Mouse (Mus musculus) kidney, embryonic 16.5 days (tissue): ENCODE data around the gene Clmp. TPM values are rescaled to one million over a fixed set of nuclear protein-coding genes. Genes with fewer than 3 reads are reported as not detected.

Experiments used
- ATAC-seq: fragments of 200-750 bp; cut with Nextera tagmentation; 2 replicates; pipeline ENCODE4 v1.8.0; 2017; ENCODE audit warnings: moderate TSS enrichment; ENCODE audit not compliant: low FRiP score, low TSS enrichment
- H3K27ac ChIP-seq: fragments of 300-500 bp; sonication (generic); 2 replicates; pipeline ENCODE4 v1.5.1; 2014; ENCODE audit warnings: low read length
- H3K27me3 ChIP-seq: fragments of 300-500 bp; sonication (generic); 2 replicates; pipeline ENCODE4 v1.6.1; 2014; ENCODE audit warnings: low read length, control low read depth, mixed read lengths; ENCODE audit not compliant: insufficient read depth
- H3K36me3 ChIP-seq: fragments of 300-500 bp; sonication (generic); 2 replicates; pipeline ENCODE4 v1.6.1; 2014; ENCODE audit warnings: low read length, control low read depth, mixed read lengths; ENCODE audit not compliant: insufficient read depth
- H3K4me1 ChIP-seq: fragments of 300-500 bp; sonication (generic); 2 replicates; pipeline ENCODE4 v1.6.1; 2014; ENCODE audit warnings: low read length, control low read depth, mixed read lengths; ENCODE audit not compliant: insufficient read depth
- H3K4me2 ChIP-seq: fragments of 300-500 bp; sonication (generic); replicated peaks from 2 replicates; pipeline ENCODE4 v1.6.1; 2014; ENCODE audit warnings: low read depth, low read length
- H3K4me3 ChIP-seq: fragments of 300-500 bp; sonication (generic); 2 replicates; pipeline ENCODE4 v1.5.1; 2014; ENCODE audit warnings: mild to moderate bottlenecking, low read length
- H3K9ac ChIP-seq: fragments of 300-500 bp; sonication (generic); replicated peaks from 2 replicates; pipeline ENCODE4 v1.6.1; 2014; ENCODE audit warnings: low read length
- H3K9me3 ChIP-seq: fragments of 300-500 bp; sonication (generic); 2 replicates; pipeline ENCODE4 v1.6.1; 2016; ENCODE audit warnings: low read length, control low read depth
- WGBS: fragments of 180-500 bp; shearing (Covaris S2); extraction: QIAGEN DNeasy Blood & Tissue Kit; methylation state at CpG from one replicate; pipeline ENCODE4 v1.1.7; 2014; 5-methylcytosine and 5-hydroxymethylcytosine counted together
- polyA plus RNA-seq: library from polyadenylated mRNA; unstranded; fragments of >200 nt; fragmentation: Nextera tagmentation; extraction: Ambion mirVana; gene quantifications from 2 replicates; pipeline ENCODE4 v1.2.1, GENCODE M21; 2015

Clmp gene
- polyA plus RNA-seq, 1 experiment from 2014 or later, result 28.0 TPM

- no peak for ATAC-seq
- H3K4me2 ChIP-seq, result no peak overlapping the region
- no peak overlapping the region for H3K4me3 ChIP-seq
- no peak overlapping the region for H3K27ac ChIP-seq
- no peaks in the 10 kb centered on the region for H3K36me3 ChIP-seq
- no peaks in the 10 kb centered on the region for H3K9me3 ChIP-seq
- H3K9ac ChIP-seq, result no peak overlapping the region
- WGBS, result 68% methylated on average over 4 of the region's 4 CpGs
- H3K4me1 ChIP-seq, result peaks cover 12% of the 10 kb centered on the region
- no peaks in the 10 kb centered on the region for H3K27me3 ChIP-seq
Observed at GRCm38 (mm10) chr9:40651239-40651859, 34.4 kb upstream of the Clmp start.

GRCm38 (mm10) chr9:40652757-40653156 lies 33.0 kb upstream of the Clmp start:
- Histone ChIP-seq H3K27me3 (no peaks in the 10 kb centered on the region), H3K36me3 (no peaks in the 10 kb centered on the region), H3K4me2 (no peak overlapping the region), H3K9ac (no peak overlapping the region), H3K4me3 (no peak overlapping the region), H3K4me1 (peaks cover 12% of the 10 kb centered on the region), H3K9me3 (no peaks in the 10 kb centered on the region), H3K27ac (no peak overlapping the region)
- peak; percentile 57; the same call in 1 of the 2 replicates for ATAC-seq
- 33% methylated on average over 9 of the region's 9 CpGs for WGBS

- Histone ChIP-seq H3K9ac (no peak overlapping the region), H3K27ac (no peak overlapping the region), H3K36me3 (no peaks in the 10 kb centered on the region), H3K9me3 (no peaks in the 10 kb centered on the region; the same call in 1 of the 2 replicates), H3K4me3 (no peak overlapping the region), H3K4me1 (no peaks in the 10 kb centered on the region), H3K4me2 (no peak overlapping the region), H3K27me3 (no peaks in the 10 kb centered on the region)
- no peak for ATAC-seq
- WGBS, result 83% methylated on average over 9 of the region's 9 CpGs
Observed at GRCm38 (mm10) chr9:40666190-40666803, 19.5 kb upstream of the Clmp start.

DNA sequence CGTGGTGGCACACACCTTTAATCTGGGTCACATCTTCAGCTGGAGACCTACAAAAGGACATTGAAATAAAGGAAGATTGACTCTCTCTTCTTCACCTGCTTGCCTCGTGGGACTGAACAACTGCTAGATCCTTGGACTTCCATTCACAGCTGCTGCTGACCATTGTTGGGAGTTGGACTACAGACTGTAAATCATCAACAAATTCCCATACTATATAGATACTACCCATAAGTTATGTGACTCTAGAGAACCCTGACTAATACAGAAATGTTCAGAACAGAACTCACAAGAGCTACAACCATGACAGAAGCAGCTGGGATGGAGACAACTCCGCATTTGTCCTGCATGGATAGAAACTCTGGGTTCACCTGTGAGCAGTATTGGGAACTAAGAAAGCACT lies 15.4 kb upstream of the Clmp start, which contains the start of gene Gm21915:
Gene Gm21915 (plus strand): TSS at position 301 of the 400 bp plus-strand sequence.
- ATAC-seq, result no peak
- 80% methylated on average over 3 of the region's 3 CpGs for WGBS
- Histone ChIP-seq H3K4me1 (peaks cover 4% of the 10 kb centered on the region; the same call in 1 of the 2 replicates), H3K9ac (no peak within 1 kb of the TSS), H3K27ac (no peak within 1 kb of the TSS), H3K4me3 (no peak within 1 kb of the TSS), H3K27me3 (no peaks in the 10 kb centered on the region), H3K4me2 (no peak within 1 kb of the TSS), H3K36me3 (no peaks in the 10 kb centered on the region), H3K9me3 (no peaks in the 10 kb centered on the region)

DNA sequence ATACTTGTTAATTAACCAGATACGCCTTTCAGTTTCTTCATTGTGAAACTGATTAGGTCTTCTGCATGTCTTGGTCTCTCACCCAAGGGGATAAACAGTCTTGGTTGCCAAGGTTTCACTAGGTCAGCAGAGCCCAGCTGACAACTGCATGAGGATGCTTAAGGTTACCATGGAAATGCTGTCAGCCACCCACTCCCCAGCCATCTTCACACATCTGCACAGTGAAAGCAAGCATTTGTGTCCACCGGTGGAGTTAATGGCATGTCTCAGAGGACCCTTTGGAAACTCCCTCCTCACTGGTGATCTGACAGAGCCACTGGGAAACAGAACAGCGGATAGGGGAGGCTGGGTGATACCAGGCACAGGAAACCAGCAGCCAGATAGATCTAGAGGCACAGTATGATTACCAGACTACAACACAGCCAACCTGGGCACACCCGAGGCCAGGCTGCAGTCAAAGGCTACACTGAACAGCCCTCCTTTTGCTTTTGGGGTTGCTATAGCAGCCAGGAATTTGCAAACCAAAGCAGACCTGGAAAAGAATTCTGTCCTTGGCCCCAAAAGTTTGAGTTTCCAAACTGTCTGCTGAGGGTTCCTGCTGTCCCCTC lies 14.3 kb upstream of the Clmp start:
- H3K9me3 ChIP-seq, result no peaks in the 10 kb centered on the region
- H3K4me1 ChIP-seq, result peaks cover 6% of the 10 kb centered on the region; the same call in 1 of the 2 replicates
- H3K9ac ChIP-seq, result no peak overlapping the region
- WGBS, result 46% methylated on average over 4 of the region's 4 CpGs
- no peaks in the 10 kb centered on the region for H3K27me3 ChIP-seq
- ATAC-seq, result no peak
- no peak overlapping the region for H3K4me3 ChIP-seq
- no peak overlapping the region for H3K4me2 ChIP-seq
- no peaks in the 10 kb centered on the region for H3K36me3 ChIP-seq
- no peak overlapping the region for H3K27ac ChIP-seq

DNA sequence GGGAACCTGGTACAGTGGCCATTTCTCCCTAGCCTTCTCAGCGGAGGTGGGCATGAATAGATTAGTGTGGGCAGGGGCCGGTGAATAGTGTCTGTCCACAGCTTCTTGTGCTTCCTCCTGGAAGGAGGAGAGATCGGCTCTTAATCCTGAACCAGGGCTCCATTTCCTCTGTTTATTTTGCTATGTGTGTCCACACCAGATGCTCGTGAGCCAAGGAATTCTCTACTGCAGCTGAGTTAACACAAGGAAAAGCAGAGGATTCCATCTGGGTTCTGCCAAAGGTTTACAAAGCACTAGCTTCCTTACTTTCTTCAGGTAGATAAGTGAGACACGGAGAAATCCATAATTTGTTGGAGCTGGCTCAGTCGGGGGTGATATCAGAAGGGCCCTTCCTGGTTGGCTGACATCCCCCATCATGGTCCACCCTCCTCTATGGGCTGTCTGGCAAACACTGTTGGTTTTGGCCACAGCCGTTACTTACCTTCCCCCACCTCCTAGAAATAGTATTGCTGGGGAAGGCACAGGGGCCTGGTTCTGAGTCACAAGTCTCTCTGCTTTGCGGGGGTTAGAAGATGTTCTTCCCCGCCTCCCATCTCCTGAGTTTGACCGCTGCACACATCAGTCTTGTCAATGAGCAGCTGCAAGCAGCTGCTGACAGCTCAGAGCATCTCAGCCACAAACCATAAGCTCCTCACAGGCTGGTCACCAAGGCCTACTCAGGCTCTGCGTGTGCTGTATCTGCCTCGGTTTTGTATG lies 10.4 kb upstream of the Clmp start:
- 56% methylated on average over 12 of the region's 12 CpGs for WGBS
- peaks cover 6% of the 10 kb centered on the region; the same call in 1 of the 2 replicates for H3K4me1 ChIP-seq
- no peaks in the 10 kb centered on the region for H3K27me3 ChIP-seq
- no peaks in the 10 kb centered on the region for H3K9me3 ChIP-seq
- no peak overlapping the region for H3K4me2 ChIP-seq
- no peak overlapping the region for H3K4me3 ChIP-seq
- H3K36me3 ChIP-seq, result no peaks in the 10 kb centered on the region
- ATAC-seq, result peak; percentile 82
- H3K27ac ChIP-seq, result peak overlapping the region; percentile 25; the same call in 1 of the 2 replicates
- no peak overlapping the region for H3K9ac ChIP-seq

- H3K4me2 ChIP-seq, result no peak overlapping the region
- H3K4me3 ChIP-seq, result no peak overlapping the region
- H3K4me1 ChIP-seq, result peaks cover 6% of the 10 kb centered on the region; the same call in 1 of the 2 replicates
- no peak overlapping the region for H3K9ac ChIP-seq
- WGBS, result 74% methylated on average over 4 of the region's 4 CpGs
- no peaks in the 10 kb centered on the region for H3K9me3 ChIP-seq
- H3K36me3 ChIP-seq, result no peaks in the 10 kb centered on the region
- H3K27ac ChIP-seq, result no peak overlapping the region
- ATAC-seq, result no peak
- H3K27me3 ChIP-seq, result no peaks in the 10 kb centered on the region
Observed at GRCm38 (mm10) chr9:40678653-40679052, 7.1 kb upstream of the Clmp start.

DNA sequence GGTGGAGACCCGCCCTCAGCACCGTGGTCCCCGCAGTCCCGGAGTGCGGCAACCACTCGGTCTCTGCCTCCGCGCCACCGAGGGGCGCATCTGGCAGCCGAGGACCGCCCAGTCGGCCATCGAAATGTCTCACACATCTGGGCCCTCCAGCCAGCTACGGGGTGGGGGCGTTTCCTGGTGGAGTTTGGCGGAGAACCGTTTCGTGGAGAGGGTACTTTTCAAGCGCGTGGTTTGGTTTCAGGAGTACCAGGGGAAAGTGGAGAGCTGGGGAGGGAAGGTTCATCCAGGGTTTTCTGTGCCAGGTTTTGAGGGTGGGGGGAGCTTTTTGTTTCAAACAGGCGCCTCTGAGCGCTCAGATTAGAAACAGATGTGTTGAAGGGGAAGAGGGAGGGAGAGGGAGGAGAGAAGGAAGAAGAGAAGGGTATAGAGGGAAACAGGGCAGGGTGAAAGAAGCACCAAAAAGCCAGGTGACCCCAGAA lies 698 bp downstream of the Clmp start:
- Histone ChIP-seq H3K4me2 (peak overlapping the region; percentile 91), H3K27me3 (peaks cover 6% of the 10 kb centered on the region; the same call in 1 of the 2 replicates), H3K4me3 (peak overlapping the region; percentile 66), H3K36me3 (no peaks in the 10 kb centered on the region), H3K4me1 (peaks cover 6% of the 10 kb centered on the region; the same call in 1 of the 2 replicates), H3K9me3 (no peaks in the 10 kb centered on the region), H3K27ac (peak overlapping the region; percentile 94), H3K9ac (peak overlapping the region; percentile 87)
- ATAC-seq, result peak; percentile 5; the same call in 1 of the 2 replicates
- under 1% methylated on average over 23 of the region's 23 CpGs for WGBS

- Histone ChIP-seq H3K4me2 (peak overlapping the region; percentile 91), H3K9ac (peak overlapping the region; percentile 87), H3K36me3 (no peaks in the 10 kb centered on the region), H3K9me3 (no peaks in the 10 kb centered on the region), H3K4me3 (peak overlapping the region; percentile 66), H3K27me3 (peaks cover 6% of the 10 kb centered on the region; the same call in 1 of the 2 replicates), H3K27ac (peak overlapping the region; percentile 94), H3K4me1 (peaks cover 7% of the 10 kb centered on the region)
- 36% methylated on average over 5 of the region's 5 CpGs for WGBS
- ATAC-seq, result 0 out of 2 replicates have a peak, but pooled peaks have one; percentile 1
Observed at GRCm38 (mm10) chr9:40687053-40687452, 1.3 kb downstream of the Clmp start.
